Mouse (Mus musculus) stomach, postnatal 0 days (tissue): ENCODE measurements around the gene Hoxd13. TPM values are rescaled to one million over a fixed set of nuclear protein-coding genes. Genes with fewer than 3 reads are reported as not detected.

Experiments
- ATAC-seq: fragments of 200-750 bp; cut with Nextera tagmentation; 2 replicates; pipeline ENCODE4 v1.8.0; 2017; ENCODE audit not compliant: low FRiP score, low TSS enrichment
- DNase-seq: peaks from one replicate; pipeline ENCODE4 v3.0.0-alpha.2; 2016; ENCODE audit warnings: low spot score
- H3K27ac ChIP-seq: fragments of 300-500 bp; sonication (generic); replicated peaks from 2 replicates; pipeline ENCODE4 v1.5.1; 2014; ENCODE audit warnings: mild to moderate bottlenecking, control low read depth
- H3K27me3 ChIP-seq: fragments of 300-500 bp; sonication (generic); 2 replicates; pipeline ENCODE4 v1.6.1; 2014; ENCODE audit warnings: low read length; ENCODE audit not compliant: control insufficient read depth, insufficient read depth
- H3K36me3 ChIP-seq: fragments of 300-500 bp; sonication (generic); 2 replicates; pipeline ENCODE4 v1.6.1; 2014; ENCODE audit warnings: low read length, mixed read lengths; ENCODE audit not compliant: control insufficient read depth, insufficient read depth
- H3K4me1 ChIP-seq: fragments of 300-500 bp; sonication (generic); replicated peaks from 2 replicates; pipeline ENCODE4 v1.6.1; 2014; ENCODE audit warnings: antibody characterized with exemption; ENCODE audit not compliant: control insufficient read depth, insufficient read depth
- H3K4me2 ChIP-seq: fragments of 300-500 bp; sonication (generic); replicated peaks from 2 replicates; pipeline ENCODE4 v1.6.1; 2014; ENCODE audit warnings: low read depth, mild to moderate bottlenecking, control low read depth, moderate library complexity
- H3K4me3 ChIP-seq: fragments of 300-500 bp; sonication (generic); 2 replicates; pipeline ENCODE4 v1.5.1; 2014; ENCODE audit warnings: low read depth, low read length, control low read depth
- H3K9ac ChIP-seq: fragments of 300-500 bp; sonication (generic); 2 replicates; pipeline ENCODE4 v1.6.1; 2014; ENCODE audit warnings: mild to moderate bottlenecking, low read length, control low read depth, mixed read lengths
- H3K9me3 ChIP-seq: fragments of 300-500 bp; sonication (generic); 2 replicates; pipeline ENCODE4 v1.6.1; 2016; ENCODE audit warnings: low read length; ENCODE audit not compliant: control insufficient read depth
- CTCF ChIP-seq: IDR thresholded peaks from 2 replicates; pipeline ENCODE4 v1.5.1; 2016; ENCODE audit warnings: antibody characterized with exemption, low read depth, mild to moderate bottlenecking, moderate library complexity
- EP300 ChIP-seq: optimal IDR thresholded peaks from 2 replicates; pipeline ENCODE3; 2016; ENCODE audit warnings: antibody characterized with exemption
- WGBS: fragments of 180-500 bp; shearing (Covaris S2); extraction: QIAGEN DNeasy Blood & Tissue Kit; methylation state at CpG from one replicate; pipeline ENCODE4 v1.1.7; 2014; 5-methylcytosine and 5-hydroxymethylcytosine counted together
- polyA plus RNA-seq: library from polyadenylated mRNA; unstranded; fragments of >200 nt; fragmentation: Nextera tagmentation; extraction: Ambion mirVana; gene quantifications from 2 replicates; pipeline ENCODE4 v1.2.1, GENCODE M21; 2015

Hoxd13 gene
- polyA plus RNA-seq, 1 experiment from 2014 or later = not detected

GRCm38 (mm10) chr2:74705467-74706089 lies 37.5 kb downstream of the Hoxd13 start:
- TF ChIP-seq CTCF = no peak
- TF ChIP-seq EP300 = no peak
- no peaks in the 10 kb centered on the region for H3K9me3 ChIP-seq
- DNase-seq = no peak
- no peak; the same call in 1 of the 2 replicates for ATAC-seq
- no peaks in the 10 kb centered on the region for H3K4me1 ChIP-seq
- H3K36me3 ChIP-seq = no peaks in the 10 kb centered on the region
- H3K4me2 ChIP-seq = peak overlapping the region; percentile 63
- peak overlapping the region; percentile 53 for H3K9ac ChIP-seq
- H3K27me3 ChIP-seq = peaks cover 42% of the 10 kb centered on the region
- WGBS = under 1% methylated on average over 58 of the region's 85 CpGs
- peak overlapping the region; percentile 44 for H3K4me3 ChIP-seq
- peak overlapping the region; percentile 70 for H3K27ac ChIP-seq

- Histone ChIP-seq H3K4me1 (no peaks in the 10 kb centered on the region), H3K9me3 (no peaks in the 10 kb centered on the region), H3K27me3 (peaks cover 35% of the 10 kb centered on the region; the same call in 1 of the 2 replicates), H3K4me3 (0 out of 2 replicates have a peak overlapping the region, but pooled peaks have one; percentile 8), H3K36me3 (no peaks in the 10 kb centered on the region), H3K27ac (no peak overlapping the region), H3K4me2 (no peak overlapping the region), H3K9ac (no peak overlapping the region)
- no peak for TF ChIP-seq CTCF
- no peak for TF ChIP-seq EP300
- 7% methylated on average over 13 of the region's 13 CpGs for WGBS
- ATAC-seq = no peak
- no peak for DNase-seq
These were observed 38.4 kb downstream of the Hoxd13 start for GRCm38 (mm10) chr2:74706393-74706960.

GRCm38 (mm10) chr2:74707599-74707998 lies 39.5 kb downstream of the Hoxd13 start:
- Histone ChIP-seq H3K27ac (no peak overlapping the region), H3K36me3 (no peaks in the 10 kb centered on the region), H3K4me3 (no peak overlapping the region), H3K27me3 (peaks cover 39% of the 10 kb centered on the region; the same call in 1 of the 2 replicates), H3K4me1 (no peaks in the 10 kb centered on the region), H3K9ac (no peak overlapping the region), H3K9me3 (no peaks in the 10 kb centered on the region), H3K4me2 (no peak overlapping the region)
- WGBS = 26% methylated on average over 7 of the region's 7 CpGs
- no peak for TF ChIP-seq EP300
- no peak for DNase-seq
- no peak for ATAC-seq

GRCm38 (mm10) chr2:74708676-74709075 lies 40.6 kb downstream of the Hoxd13 start:
- Histone ChIP-seq H3K27ac (no peak overlapping the region), H3K9me3 (no peaks in the 10 kb centered on the region), H3K4me2 (no peak overlapping the region), H3K36me3 (no peaks in the 10 kb centered on the region), H3K27me3 (peaks cover 42% of the 10 kb centered on the region; the same call in 1 of the 2 replicates), H3K4me1 (no peaks in the 10 kb centered on the region), H3K9ac (no peak overlapping the region), H3K4me3 (no peak overlapping the region)
- 17% methylated on average over 4 of the region's 4 CpGs for WGBS
- no peak for ATAC-seq
- DNase-seq = no peak
- TF ChIP-seq CTCF (no peak), EP300 (no peak)

DNA sequence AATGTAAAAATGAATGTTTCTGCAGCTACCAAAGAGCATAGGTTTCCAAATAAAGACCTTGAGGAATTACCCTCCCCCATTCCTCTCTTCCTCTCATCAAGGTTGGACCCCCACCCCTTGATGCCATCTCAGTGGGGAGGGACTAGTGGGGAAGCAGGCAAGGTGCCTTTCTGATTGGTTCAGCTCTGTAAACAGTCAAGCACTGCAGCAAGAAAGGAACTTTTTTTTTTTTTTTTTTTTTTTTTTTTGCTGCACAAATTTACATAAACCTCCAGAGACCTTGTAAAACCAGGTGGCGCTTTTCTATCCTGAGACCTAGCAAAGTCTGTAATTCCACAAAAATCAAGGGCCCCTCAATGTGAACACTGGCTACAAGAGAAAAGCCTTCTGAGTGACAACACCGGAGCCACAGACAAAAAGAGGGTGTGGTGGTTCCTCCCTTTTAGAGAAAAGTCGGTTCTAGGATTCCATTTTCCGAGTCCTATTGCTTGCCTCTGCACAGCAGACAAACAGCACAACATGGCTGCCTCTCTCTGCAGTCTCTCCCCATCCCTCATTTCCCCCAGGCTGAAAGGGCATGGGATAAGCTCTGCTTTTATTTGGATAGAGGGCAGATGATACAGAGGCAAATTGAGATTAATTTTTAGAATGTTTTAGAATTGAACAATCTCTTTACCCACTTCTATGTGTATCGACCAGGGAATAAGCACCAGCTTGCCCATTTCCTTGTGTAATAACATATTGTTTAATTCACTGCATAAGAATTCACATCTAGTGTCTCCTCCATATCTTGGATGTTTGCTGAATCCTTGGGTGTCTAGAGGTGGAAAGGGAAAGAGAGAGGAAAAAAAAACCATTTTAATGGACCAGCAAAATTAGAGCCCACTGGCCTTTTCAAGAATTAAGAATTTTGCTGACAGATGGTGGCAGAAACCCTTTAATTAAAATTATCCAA lies 41.6 kb downstream of the Hoxd13 start:
- Histone ChIP-seq H3K4me3 (no peak overlapping the region), H3K4me2 (no peak overlapping the region), H3K27me3 (peaks cover 36% of the 10 kb centered on the region; the same call in 1 of the 2 replicates), H3K9ac (no peak overlapping the region), H3K27ac (no peak overlapping the region), H3K9me3 (no peaks in the 10 kb centered on the region), H3K36me3 (no peaks in the 10 kb centered on the region), H3K4me1 (no peaks in the 10 kb centered on the region)
- no peak for TF ChIP-seq EP300
- no peak for TF ChIP-seq CTCF
- WGBS = 11% methylated on average over 5 of the region's 5 CpGs
- DNase-seq = no peak
- ATAC-seq = no peak
